Mouse (Mus musculus) right cerebral cortex, adult 2 months (tissue): Measurements from ENCODE around the gene A730015C16Rik.

Experiments used
- DNase-seq, 2 experiments: peaks; one replicate each; pipeline ENCODE4 v3.0.0; 2021 to 2022; ENCODE audit warnings: low spot score in 2 of 2

A730015C16Rik gene

GRCm38 (mm10) chr4:108830698-108831097 lies 17.7 kb downstream of the A730015C16Rik start:
- DNase-seq, result no peak

- DNase-seq, result no peak
Observed at GRCm38 (mm10) chr4:108826643-108827042, 21.8 kb downstream of the A730015C16Rik start.

GRCm38 (mm10) chr4:108826096-108826495 lies 22.3 kb downstream of the A730015C16Rik start:
- DNase-seq, result no peak

- no peak for DNase-seq
Observed at GRCm38 (mm10) chr4:108825677-108826076, 22.7 kb downstream of the A730015C16Rik start.

- DNase-seq, result no peak
Observed at GRCm38 (mm10) chr4:108811550-108811949, 36.9 kb downstream of the A730015C16Rik start.

GRCm38 (mm10) chr4:108811142-108811541 lies 37.3 kb downstream of the A730015C16Rik start:
- no peak for DNase-seq

- DNase-seq, result no peak
Observed at GRCm38 (mm10) chr4:108803535-108803934, 44.9 kb downstream of the A730015C16Rik start.

- peak; percentile 83 to 85 for DNase-seq
Observed at GRCm38 (mm10) chr4:108798083-108798830, 50.2 kb downstream of the A730015C16Rik start.
